Mouse (Mus musculus) megakaryocyte, embryonic 14.5 days (primary cell): ENCODE results near the gene Cped1.

Experiments
- FLI1 ChIP-seq: IDR thresholded peaks from 2 replicates; pipeline ENCODE4 v1.6.1; 2012; ENCODE audit warnings: low read length, inconsistent platforms, mixed read lengths
- GATA1 ChIP-seq: IDR thresholded peaks from 3 replicates; pipeline ENCODE4 v1.6.1; 2012; ENCODE audit warnings: mixed read lengths, low read length, inconsistent platforms, borderline replicate concordance

DNA sequence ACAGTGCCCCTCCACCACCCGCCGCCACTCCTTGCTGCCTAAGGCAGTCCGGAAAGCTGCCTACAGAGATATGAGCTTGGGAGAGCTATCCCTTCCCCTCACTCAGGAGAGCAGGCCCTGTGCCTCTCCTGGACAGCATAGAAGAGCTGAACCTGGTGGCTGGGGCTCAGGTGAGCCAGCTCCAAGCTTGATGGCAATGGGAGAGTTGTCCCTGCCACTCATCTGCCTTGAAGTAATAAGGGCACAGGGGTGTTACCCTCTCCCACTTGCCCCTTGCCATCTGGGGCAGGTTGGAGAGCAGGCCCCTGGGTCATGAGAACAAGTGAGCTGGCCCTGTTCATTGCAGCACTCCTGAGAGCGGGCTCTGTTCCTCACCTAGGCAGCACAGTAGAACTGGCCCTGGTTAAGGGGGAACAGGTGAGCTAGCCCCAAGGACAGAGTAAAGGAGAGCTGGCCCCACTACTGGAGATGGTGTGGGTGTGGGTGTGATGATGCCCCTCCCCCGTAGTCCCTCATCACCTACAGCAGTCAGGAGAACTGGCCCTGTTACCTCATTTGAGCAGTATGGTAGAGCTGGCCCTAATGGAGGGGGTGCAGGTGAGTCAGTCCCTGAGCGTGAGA, 28.7 kb downstream of the Cped1 start:
- TF ChIP-seq GATA1 = no peak
- TF ChIP-seq FLI1 = no peak
